Mouse (Mus musculus) adrenal gland, postnatal 25 days (tissue): Measurements from ENCODE around the gene Lamp2. TPM values are rescaled to one million over a fixed set of nuclear protein-coding genes. Genes with fewer than 3 reads are reported as not detected.
"Not testable (repeated sequence)": the region's sequence is repeated elsewhere in the genome, so short reads cannot be mapped to it uniquely, and the experiment has no call there.

Source experiments
- DNase-seq: peaks from one replicate; pipeline ENCODE4 v3.0.0; 2021; ENCODE audit warnings: mixed read lengths
- long read RNA-seq: library from polyadenylated mRNA; stranded (forward); transcript quantifications from one replicate; pipeline ENCODE4 v2.0.0, GENCODE M21; 2021
- total RNA-seq: library from RNA; stranded (reverse); gene quantifications from 2 replicates; pipeline ENCODE4 v1.2.3, GENCODE M21; 2021

Gene Lamp2
- total RNA-seq: 251 and 254 TPM in 2 replicates
- long read RNA-seq, transcript Lamp2-201 (9 exons, 1,769 nt): major isoform, 404 of 695 reads
- long read RNA-seq, transcript Lamp2-203 (9 exons, 2,184 nt): minor isoform, 7 of 695 reads
- long read RNA-seq, transcript Lamp2-202 (9 exons, 3,604 nt): minor isoform, 224 of 695 reads
- long read RNA-seq, partial matches to known transcripts: 37 of 695 reads
- long read RNA-seq, other reads (novel, unspliced or antisense): 23 of 695 reads

- peak; percentile 66 for DNase-seq
These were observed at the start of gene Lamp2 for GRCm38 (mm10) chrX:38455890-38456634. TSS of gene Lamp2 (minus strand) at chrX:38456454.

- DNase-seq: peak; percentile 57
These were observed 48.6 kb upstream of the Lamp2 start for GRCm38 (mm10) chrX:38504846-38505245.

DNA sequence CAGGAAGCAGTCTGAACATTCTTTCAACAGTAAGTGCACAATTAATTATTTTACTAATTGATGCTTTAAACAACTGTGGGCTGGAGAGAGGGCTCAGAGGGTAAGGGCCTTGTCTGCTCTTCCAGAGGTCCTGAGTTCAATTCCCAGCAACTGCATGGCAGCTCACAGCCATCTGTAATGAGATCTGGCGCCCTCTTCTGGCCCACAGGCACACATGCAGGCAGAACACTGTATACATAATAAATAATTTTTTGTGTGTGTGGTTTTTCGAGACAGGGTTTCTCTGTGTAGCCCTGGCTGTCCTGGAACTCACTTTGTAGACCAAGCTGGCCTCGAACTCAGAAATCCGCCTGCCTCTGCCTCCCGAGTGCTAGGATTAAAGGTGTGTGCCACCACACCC is 45.9 kb upstream of the Lamp2 start:
- not testable (repeated sequence) for DNase-seq

- not testable (repeated sequence) for DNase-seq
These were observed 29.2 kb upstream of the Lamp2 start for GRCm38 (mm10) chrX:38485464-38485863.

DNA sequence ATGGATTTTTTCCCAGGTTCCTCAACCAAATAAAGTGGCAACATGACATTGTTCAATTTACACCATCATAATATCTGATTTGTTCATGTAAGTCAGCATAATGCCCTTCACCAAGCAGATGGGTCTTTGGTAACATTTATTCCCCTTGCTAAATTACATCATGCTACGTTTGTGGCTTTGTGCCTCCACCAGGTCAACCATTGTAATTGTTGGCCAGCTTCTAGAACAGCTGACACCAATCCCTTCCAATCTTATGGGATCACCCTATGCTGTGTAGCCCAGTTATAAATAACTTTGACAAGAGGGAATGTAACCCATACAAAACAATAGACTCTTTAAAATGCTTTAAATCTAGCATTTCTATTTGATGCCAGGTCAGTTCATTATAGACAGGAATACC is 22.3 kb upstream of the Lamp2 start:
- no peak for DNase-seq

DNA sequence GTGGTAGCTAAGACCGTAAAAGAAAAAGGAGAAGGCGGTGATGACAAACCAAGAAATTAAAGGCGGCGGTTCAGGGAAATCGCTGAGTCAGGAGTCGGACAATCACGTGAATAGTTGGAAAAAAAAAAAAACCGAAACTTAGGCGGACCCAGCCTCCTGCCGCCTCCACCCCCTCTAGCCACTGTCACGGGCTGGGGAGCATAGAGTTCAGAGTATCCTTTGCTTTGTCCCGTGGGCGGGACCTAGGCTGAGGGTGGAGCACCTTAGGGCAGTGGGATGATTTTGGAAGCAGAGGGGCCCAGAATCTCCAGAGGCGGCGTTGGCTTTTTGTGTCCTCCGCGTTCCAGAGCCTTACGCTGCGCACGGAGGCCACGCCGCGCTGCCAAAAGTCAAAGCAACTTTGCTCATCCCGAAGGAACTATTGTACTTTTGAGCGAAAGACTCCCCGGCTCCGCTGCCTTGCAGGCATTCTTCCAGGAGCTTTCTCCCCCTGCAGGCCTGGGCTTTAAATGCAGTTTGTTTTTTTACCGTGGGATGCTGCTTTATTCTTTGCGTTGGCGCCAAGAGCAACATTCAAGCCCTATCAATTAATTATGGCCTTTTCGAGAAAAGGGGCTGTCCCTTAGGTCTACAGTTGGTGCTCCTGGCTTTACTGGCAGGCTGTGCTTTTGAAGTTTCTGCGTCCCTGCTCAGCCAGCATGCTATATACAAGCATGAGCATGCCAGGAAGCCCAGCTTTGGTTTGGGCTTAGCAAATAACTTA is 17.5 kb upstream of the Lamp2 start:
- peak; percentile 66 for DNase-seq

DNA sequence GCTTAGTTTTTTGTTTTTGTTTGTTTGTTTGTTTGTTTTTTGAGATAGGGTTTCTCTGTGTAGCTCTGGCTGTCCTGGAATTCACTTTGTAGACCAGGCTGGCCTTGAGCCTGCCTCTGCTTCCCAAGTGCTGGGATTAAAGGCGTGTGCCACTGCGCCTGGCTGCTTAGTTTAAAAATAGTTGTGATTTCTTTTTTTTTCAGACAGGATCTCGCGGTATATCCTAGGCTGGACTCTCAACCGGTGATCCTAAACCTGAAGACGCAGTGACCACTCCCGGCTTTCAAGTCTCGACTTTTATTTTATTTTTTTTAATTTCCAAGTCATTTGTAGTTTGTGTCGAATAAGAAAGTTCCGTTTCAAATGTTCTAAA is 16.9 kb upstream of the Lamp2 start:
- DNase-seq: no peak

DNA sequence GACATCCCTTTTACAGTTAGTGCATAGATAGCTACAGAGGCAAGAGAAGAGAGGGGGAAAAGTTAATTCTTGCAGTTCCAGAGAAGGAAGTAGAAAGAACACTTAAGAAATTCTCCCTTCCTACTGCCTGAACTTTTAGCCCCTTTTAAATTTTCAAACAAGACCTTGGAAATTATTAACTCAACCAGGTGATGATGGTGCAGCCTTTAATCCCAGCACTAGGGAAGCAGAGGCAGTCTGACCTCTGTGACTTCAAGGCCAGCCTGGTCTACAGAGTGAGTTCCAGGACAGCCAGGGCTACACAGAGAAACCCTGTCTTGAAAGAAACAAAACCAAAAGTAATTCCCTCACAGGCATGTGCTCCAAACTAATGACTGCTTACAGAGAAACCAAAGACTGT is 10.0 kb upstream of the Lamp2 start:
- no peak for DNase-seq

GRCm38 (mm10) chrX:38463160-38463559 is 6.9 kb upstream of the Lamp2 start:
- no peak for DNase-seq

- no peak for DNase-seq
These were observed 5.8 kb upstream of the Lamp2 start for GRCm38 (mm10) chrX:38462101-38462500.

DNA sequence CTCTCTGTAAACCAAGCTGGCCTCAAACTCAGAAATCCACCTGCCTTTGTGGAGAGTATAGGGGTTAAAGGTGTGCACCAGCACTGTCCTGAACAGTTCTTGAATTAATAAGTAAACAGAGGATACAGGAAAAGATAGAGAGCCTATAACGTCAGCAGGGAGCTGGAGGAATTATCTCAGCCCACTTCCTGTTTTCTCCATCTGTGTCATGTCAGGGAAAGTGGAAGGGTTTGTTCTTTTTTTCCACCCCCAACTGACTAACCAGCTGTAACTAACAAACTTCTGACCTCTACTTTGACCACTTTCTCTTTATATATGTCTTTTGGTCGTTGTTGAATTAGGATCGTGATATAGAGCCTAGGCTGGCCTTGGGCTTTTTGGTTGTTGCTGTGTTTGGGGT is 4.6 kb upstream of the Lamp2 start:
- no peak for DNase-seq

- DNase-seq: no peak
These were observed 2.8 kb upstream of the Lamp2 start for GRCm38 (mm10) chrX:38459076-38459475.

DNA sequence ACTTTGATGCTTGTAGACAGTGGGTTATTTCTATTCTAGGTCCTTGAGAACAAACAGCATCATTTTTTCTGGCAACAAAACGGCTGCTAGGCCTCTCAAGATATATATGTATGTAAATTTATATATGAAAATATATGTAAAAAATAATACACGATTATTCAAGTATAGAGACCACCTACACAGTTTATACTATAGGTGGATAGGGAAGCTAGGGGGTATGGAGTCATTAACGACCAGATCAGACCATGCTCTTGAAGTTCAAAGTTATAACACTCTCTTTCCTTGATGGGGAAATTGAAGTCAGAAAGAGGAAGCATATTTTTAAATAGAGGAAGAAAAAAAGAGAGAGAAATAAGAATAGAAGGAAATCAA is 367 bp upstream of the Lamp2 start:
- no peak for DNase-seq

DNA sequence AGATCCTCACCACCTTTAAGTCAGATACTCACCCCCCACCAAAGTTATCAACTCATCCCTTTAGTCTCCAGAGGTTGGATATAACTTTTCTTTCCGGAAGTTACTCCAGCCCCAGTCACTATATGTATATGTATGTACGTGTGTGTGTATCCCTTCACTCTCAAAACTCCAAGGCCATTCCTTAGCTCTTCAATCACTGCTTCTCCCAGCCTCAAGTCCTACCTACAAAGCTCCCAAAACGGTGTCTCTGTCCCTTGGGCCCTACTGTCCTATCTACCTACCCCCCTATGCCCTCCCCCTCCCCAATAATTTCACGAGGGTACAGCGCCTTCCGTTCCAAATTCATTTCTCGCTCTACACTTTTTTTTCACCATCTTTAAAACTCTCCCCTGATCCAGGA is 780 bp downstream of the Lamp2 start:
- no peak for DNase-seq

- no peak for DNase-seq
These were observed 1.4 kb downstream of the Lamp2 start for GRCm38 (mm10) chrX:38454900-38455299.

GRCm38 (mm10) chrX:38453924-38454323 is 2.3 kb downstream of the Lamp2 start:
- DNase-seq: no peak

GRCm38 (mm10) chrX:38450476-38450875 is 5.8 kb downstream of the Lamp2 start:
- DNase-seq: peak; percentile 15

- no peak for DNase-seq
These were observed 10.5 kb downstream of the Lamp2 start for GRCm38 (mm10) chrX:38445705-38446104.

DNA sequence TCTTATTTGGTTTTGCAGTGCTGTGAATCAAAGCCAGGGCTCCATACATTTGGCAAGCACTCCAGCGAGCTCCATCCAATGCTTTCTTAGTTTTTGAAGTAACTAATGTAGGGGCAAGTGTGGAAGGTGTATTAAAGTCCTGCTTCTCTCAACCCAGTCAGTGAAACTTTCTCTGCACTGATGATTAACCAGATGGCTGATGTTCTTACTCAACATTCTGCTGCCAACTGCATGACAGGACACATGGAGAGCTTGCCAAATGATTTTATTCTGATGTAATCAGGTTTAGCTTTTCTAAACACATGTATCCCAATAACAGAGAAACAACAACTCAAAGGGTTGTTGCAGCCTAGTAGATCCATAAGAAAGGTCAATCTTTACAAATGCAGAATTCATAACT is 13.8 kb downstream of the Lamp2 start:
- DNase-seq: no peak

GRCm38 (mm10) chrX:38439629-38440028 is 16.6 kb downstream of the Lamp2 start:
- no peak for DNase-seq

DNA sequence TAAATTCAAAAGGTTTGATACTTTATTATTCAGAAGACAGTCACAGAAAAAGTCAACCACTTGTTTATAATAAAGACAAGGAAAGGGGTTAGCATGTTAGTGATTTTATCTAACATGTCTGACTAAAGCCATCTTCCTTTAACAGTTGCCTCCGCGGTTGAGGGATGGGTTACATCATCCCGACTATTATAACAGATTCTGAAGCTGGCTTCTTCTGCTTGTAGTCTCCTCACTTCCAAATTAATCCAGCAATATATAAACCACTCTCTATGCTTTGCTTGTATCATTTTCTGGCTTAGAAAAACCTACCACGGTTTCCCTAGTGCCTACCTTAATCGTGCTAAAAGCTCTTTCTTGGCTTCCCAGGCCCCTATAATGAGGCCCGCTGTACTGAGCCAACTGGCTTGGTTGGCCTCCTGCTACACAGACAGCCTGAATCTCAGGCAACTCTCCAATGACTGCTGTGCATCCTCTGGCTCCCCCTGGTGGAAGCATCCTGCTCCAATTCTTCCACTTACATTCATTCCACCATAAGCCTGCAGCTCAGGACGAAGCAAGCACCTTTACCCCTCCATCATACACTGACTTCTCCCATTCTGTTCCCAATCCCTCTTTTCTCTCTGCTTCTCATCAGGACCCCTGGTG is 18.0 kb downstream of the Lamp2 start:
- peak; percentile 74 for DNase-seq

- DNase-seq: no peak
These were observed 26.8 kb downstream of the Lamp2 start for GRCm38 (mm10) chrX:38429455-38429854.
